Mouse (Mus musculus): Measurements from ENCODE around the gene Gm16381. TPM values are rescaled to one million over a fixed set of nuclear protein-coding genes. Genes with fewer than 3 reads are reported as not detected.
"Not testable (repeated sequence)": the region's sequence is repeated elsewhere in the genome, so short reads cannot be mapped to it uniquely, and the experiment has no call there.

The Gm16381 gene
- total RNA-seq (2021), result not detected
- long read RNA-seq, experiment 1, result 0 reads
- long read RNA-seq, experiment 2, result 0 reads

DNA sequence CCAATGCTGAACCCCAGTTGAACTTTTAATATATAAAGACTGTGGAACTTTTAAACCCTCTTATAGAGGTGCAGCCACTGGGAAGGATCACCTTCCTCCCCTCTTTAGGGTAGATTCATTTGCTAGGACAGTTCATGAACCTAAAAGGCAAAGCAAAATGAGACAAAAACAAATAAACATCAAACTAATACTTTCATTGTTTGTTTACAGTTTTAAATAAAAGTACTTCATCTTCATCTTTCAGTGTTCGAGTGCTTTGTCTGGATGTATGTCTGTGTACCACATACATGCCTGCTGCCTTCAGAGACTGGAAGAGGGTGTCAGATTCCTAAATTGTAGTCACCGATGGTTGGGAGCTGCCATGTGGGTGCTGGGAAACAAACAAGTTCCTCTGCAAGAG lies at the start of gene Gm16381:
TSS of gene Gm16381 (minus strand) at position 101 of the 400 bp plus-strand sequence.
- intact Hi-C loops (cut with DNase I); H3K4me3 ChIP-seq; DNase-seq (ENCODE audit: extremely low spot score in 1 of 2, low spot score in 2 of 2); H3K27ac ChIP-seq: not testable (repeated sequence)

GRCm38 (mm10) chr12:87652916-87653703 lies 8.7 kb upstream of the Gm16381 start:
- intact Hi-C loops (cut with DNase I); H3K4me3 ChIP-seq; DNase-seq (ENCODE audit: extremely low spot score in 1 of 2, low spot score in 2 of 2); H3K27ac ChIP-seq: not testable (repeated sequence)

DNA sequence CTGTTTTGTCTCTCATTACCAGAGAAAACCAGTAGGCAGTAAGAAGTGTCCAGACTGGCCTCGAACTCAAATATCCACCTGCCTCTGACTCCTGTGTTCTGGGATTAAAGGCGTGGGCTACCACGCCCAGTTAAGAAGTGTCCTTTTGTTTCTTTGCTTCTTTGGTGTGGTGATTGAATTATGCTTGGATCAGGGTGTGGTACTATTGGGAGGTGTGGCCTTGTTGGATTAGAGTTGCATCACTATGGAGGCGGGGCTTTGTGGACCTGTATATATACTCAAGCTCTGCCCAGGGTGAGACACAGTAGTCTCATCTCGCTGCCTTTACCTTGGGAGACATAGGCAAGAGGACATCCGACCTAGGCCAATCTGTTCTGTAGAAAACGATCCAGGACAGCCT lies 25.9 kb downstream of the Gm16381 start, which contains the start of gene Gm4027:
TSS of gene Gm4027 (plus strand) at position 301 of the 400 bp plus-strand sequence.
- intact Hi-C loops (cut with DNase I); H3K4me3 ChIP-seq; H3K27ac ChIP-seq; DNase-seq (ENCODE audit: extremely low spot score in 1 of 2, low spot score in 2 of 2): not testable (repeated sequence)

DNA sequence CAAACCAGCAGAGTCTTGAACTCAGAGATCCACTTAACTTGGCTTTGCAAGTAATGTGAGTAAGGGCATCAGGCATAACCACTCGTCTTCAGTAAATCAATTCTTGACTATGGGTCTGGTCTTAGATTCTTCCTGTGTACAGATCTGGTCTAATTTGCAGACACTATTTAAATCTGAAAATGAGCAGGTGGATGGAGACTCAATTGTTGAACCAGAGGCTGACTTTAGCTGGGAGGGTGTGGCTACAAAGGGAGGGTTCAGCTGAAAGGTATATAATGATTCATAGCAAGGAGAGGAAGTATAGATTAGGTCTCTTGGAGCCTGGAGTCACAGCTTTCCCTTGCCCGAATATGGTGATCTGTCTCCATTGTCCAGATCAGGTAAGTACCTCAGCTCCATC lies 42.0 kb downstream of the Gm16381 start, which contains the start of gene Oog1:
TSS of gene Oog1 (plus strand) at position 301 of the 400 bp plus-strand sequence.
- H3K4me3 ChIP-seq; intact Hi-C loops (cut with DNase I); H3K27ac ChIP-seq; DNase-seq (ENCODE audit: extremely low spot score in 1 of 2, low spot score in 2 of 2): not testable (repeated sequence)

DNA sequence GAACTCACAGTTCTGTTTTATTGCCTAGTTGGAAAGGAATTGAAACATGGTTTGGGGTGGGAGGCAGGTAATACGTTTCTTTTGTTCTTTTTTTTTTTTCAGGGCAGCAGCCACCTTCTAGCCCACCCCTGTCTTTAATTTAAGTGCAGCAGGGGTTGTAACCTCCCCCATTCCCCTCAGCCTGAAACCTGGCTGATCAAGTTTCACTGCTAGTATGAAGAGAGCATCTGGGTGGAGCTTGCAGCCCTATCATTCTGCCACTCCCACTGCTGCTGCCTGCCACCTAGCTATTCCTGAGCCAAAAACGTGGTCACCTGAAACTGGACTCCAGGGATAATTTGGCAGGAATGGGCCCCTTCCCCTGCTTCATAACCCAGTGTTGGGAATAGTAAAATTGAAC lies 43.0 kb downstream of the Gm16381 start:
- H3K4me3 ChIP-seq; DNase-seq (ENCODE audit: extremely low spot score in 1 of 2, low spot score in 2 of 2); intact Hi-C loops (cut with DNase I); H3K27ac ChIP-seq: not testable (repeated sequence)

Other genes starting within 250 kb of the Gm16381 start
- 10 to 100 TPM; 85.9 to 91.9 TPM for gene Slirp, start 200.7 kb downstream of the Gm16381 start, total RNA-seq (2021)
- gene Alkbh1, start 200.6 kb downstream of the Gm16381 start, total RNA-seq (2021), result 10 to 100 TPM; 19.0 to 19.6 TPM
- 10 to 100 TPM; 63.2 to 73.1 TPM for gene Snw1, start 172.3 kb downstream of the Gm16381 start, total RNA-seq (2021)
- not detected for gene Gm5788, start 149.9 kb downstream of the Gm16381 start, total RNA-seq (2021)
- gene Gm8300, start 130.3 kb downstream of the Gm16381 start, total RNA-seq (2021), result not detected
- not detected for gene Oog1, start 41.9 kb downstream of the Gm16381 start, total RNA-seq (2021)
- not detected for gene Gm4027, start 25.8 kb downstream of the Gm16381 start, total RNA-seq (2021)
- gene Gm21319, start 131.1 kb upstream of the Gm16381 start, total RNA-seq (2021), result not detected
- not detected for gene Gm21936, start 150.9 kb upstream of the Gm16381 start, total RNA-seq (2021)
- not detected for gene BB287469, start 172.0 kb upstream of the Gm16381 start, total RNA-seq (2021)
- gene Gm2001, start 197.7 kb upstream of the Gm16381 start, total RNA-seq (2021), result not detected
- not detected for gene Gm2016, start 229.5 kb upstream of the Gm16381 start, total RNA-seq (2021)